Mouse (Mus musculus) C2C12 (cell line): Measurements from ENCODE around the gene Arhgef17.

ENCODE experiments used
- CTCF ChIP-seq: IDR thresholded peaks from one replicate; pipeline ENCODE4 v1.5.1; 2011; ENCODE audit not compliant: control insufficient read depth, insufficient read depth, insufficient read length
- FOSL1 ChIP-seq: IDR thresholded peaks from one replicate; pipeline ENCODE4 v1.8.0; 2011; ENCODE audit warnings: mild to moderate bottlenecking, low read length; ENCODE audit not compliant: poor library complexity, insufficient read depth, severe bottlenecking
- MAX ChIP-seq: IDR thresholded peaks from one replicate; pipeline ENCODE4 v1.6.1; 2011; ENCODE audit warnings: mild to moderate bottlenecking, control low read depth
- MYOD1 ChIP-seq: IDR thresholded peaks from one replicate; pipeline ENCODE4 v1.6.1; 2011; ENCODE audit warnings: low read depth; ENCODE audit not compliant: control insufficient read depth, insufficient read length
- USF1 ChIP-seq: IDR thresholded peaks from one replicate; pipeline ENCODE4 v1.6.1; 2011; ENCODE audit warnings: low read depth, mild to moderate bottlenecking, control low read depth, moderate library complexity

DNA sequence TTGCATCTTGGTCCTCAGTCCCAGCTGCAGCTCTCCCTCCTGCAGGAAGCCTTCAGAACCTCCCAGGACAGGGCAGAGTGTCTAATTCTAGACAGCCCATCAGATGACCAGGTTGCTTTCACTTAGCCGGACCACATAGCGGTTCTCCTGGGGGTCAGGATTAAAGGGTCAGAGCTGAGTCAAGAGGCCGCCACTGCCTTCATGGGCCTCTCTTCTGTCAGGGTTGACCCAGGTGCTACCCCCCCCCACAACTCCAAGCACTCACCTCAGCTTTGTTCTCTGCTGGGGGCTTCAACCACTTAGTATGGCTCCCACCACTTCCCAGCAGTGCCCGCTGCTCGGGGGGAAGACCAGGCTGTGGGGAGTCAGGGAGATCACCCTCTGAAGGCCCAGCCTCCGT lies 84.8 kb downstream of the Arhgef17 start:
- TF ChIP-seq USF1: no peak
- no peak for TF ChIP-seq CTCF
- no peak for TF ChIP-seq MAX
- no peak for TF ChIP-seq MYOD1
- no peak for TF ChIP-seq FOSL1
